Mouse (Mus musculus) heart, embryonic 13.5 days (tissue): ENCODE measurements at regions not wholly inside any gene's neighbourhood (a gene's known extent, or its start where the extent isn't known, plus 50 kb on each side); places are given as distances from the start of the nearest gene placed in this dataset.

Experiments
- ATAC-seq: fragments of 200-750 bp; cut with Nextera tagmentation; 2 replicates; pipeline ENCODE4 v1.8.0; 2017; ENCODE audit warnings: moderate TSS enrichment; ENCODE audit not compliant: insufficient number of reproducible peaks, low FRiP score, low TSS enrichment; ENCODE audit errors: extremely low read depth
- H3K27ac ChIP-seq: fragments of 300-500 bp; sonication (generic); replicated peaks from 2 replicates; pipeline ENCODE4 v1.5.1; 2015; ENCODE audit warnings: moderate library complexity, mild to moderate bottlenecking, inconsistent platforms
- H3K27me3 ChIP-seq: fragments of 300-500 bp; sonication (generic); replicated peaks from 2 replicates; pipeline ENCODE4 v1.6.1; 2015; ENCODE audit warnings: mild to moderate bottlenecking, inconsistent platforms
- H3K36me3 ChIP-seq: fragments of 300-500 bp; sonication (generic); 2 replicates; pipeline ENCODE4 v1.6.1; 2015; ENCODE audit warnings: mild to moderate bottlenecking, inconsistent platforms
- H3K4me1 ChIP-seq: fragments of 300-500 bp; sonication (generic); 2 replicates; pipeline ENCODE4 v1.6.1; 2015; ENCODE audit warnings: inconsistent platforms
- H3K4me2 ChIP-seq: fragments of 300-500 bp; sonication (generic); 2 replicates; pipeline ENCODE4 v1.6.1; 2015; ENCODE audit warnings: inconsistent platforms, mild to moderate bottlenecking, moderate library complexity
- H3K4me3 ChIP-seq: fragments of 300-500 bp; sonication (generic); 2 replicates; pipeline ENCODE4 v1.5.1; 2015; ENCODE audit warnings: moderate library complexity, mild to moderate bottlenecking, inconsistent platforms
- H3K9ac ChIP-seq: fragments of 300-500 bp; sonication (generic); 2 replicates; pipeline ENCODE4 v1.6.1; 2015; ENCODE audit warnings: inconsistent platforms, mild to moderate bottlenecking, moderate library complexity
- H3K9me3 ChIP-seq: fragments of 300-500 bp; sonication (generic); 2 replicates; pipeline ENCODE4 v1.6.1; 2016; ENCODE audit warnings: inconsistent platforms
- WGBS: fragments of 180-500 bp; shearing (Covaris S2); methylation state at CpG from one replicate; pipeline ENCODE4 v1.1.7; 2015; ENCODE audit warnings: mixed read lengths; 5-methylcytosine and 5-hydroxymethylcytosine counted together

- Histone ChIP-seq H3K27me3 (no peaks in the 10 kb centered on the region), H3K9me3 (no peaks in the 10 kb centered on the region), H3K9ac (no peak overlapping the region), H3K36me3 (no peaks in the 10 kb centered on the region), H3K4me2 (no peak overlapping the region), H3K4me3 (no peak overlapping the region), H3K4me1 (no peaks in the 10 kb centered on the region), H3K27ac (no peak overlapping the region)
- no peak for ATAC-seq
- WGBS, result 90% methylated on average over 8 of the region's 8 CpGs
Measured at GRCm38 (mm10) chr4:124057607-124058006, 139.8 kb upstream of the 4930535I16Rik start.

- Histone ChIP-seq H3K4me3 (no peak overlapping the region), H3K4me2 (no peak overlapping the region), H3K36me3 (no peaks in the 10 kb centered on the region), H3K9ac (no peak overlapping the region), H3K27ac (no peak overlapping the region), H3K9me3 (no peaks in the 10 kb centered on the region), H3K27me3 (no peaks in the 10 kb centered on the region), H3K4me1 (no peaks in the 10 kb centered on the region)
- no peak for ATAC-seq
- WGBS, result 56% methylated on average over 1 of the region's 1 CpGs
Measured at GRCm38 (mm10) chr4:124054240-124054760, 136.5 kb upstream of the 4930535I16Rik start.

GRCm38 (mm10) chr4:124053340-124054038, 135.7 kb upstream of the 4930535I16Rik start:
- Histone ChIP-seq H3K4me3 (no peak overlapping the region), H3K4me1 (no peaks in the 10 kb centered on the region), H3K9ac (no peak overlapping the region), H3K9me3 (no peaks in the 10 kb centered on the region), H3K27ac (no peak overlapping the region), H3K36me3 (no peaks in the 10 kb centered on the region), H3K4me2 (no peak overlapping the region), H3K27me3 (no peaks in the 10 kb centered on the region)
- ATAC-seq, result no peak
- WGBS, result 66% methylated on average over 2 of the region's 2 CpGs

GRCm38 (mm10) chr4:124052387-124052786, 134.6 kb upstream of the 4930535I16Rik start:
- no peaks in the 10 kb centered on the region for H3K36me3 ChIP-seq
- H3K27me3 ChIP-seq, result no peaks in the 10 kb centered on the region
- H3K4me2 ChIP-seq, result no peak overlapping the region
- H3K27ac ChIP-seq, result no peak overlapping the region
- no peaks in the 10 kb centered on the region for H3K9me3 ChIP-seq
- ATAC-seq, result no peak
- H3K4me3 ChIP-seq, result no peak overlapping the region
- 72% methylated on average over 2 of the region's 2 CpGs for WGBS
- no peak overlapping the region for H3K9ac ChIP-seq
- no peaks in the 10 kb centered on the region for H3K4me1 ChIP-seq

GRCm38 (mm10) chr4:124048348-124048831, 130.6 kb upstream of the 4930535I16Rik start:
- Histone ChIP-seq H3K9ac (no peak overlapping the region), H3K4me3 (no peak overlapping the region), H3K27ac (no peak overlapping the region), H3K9me3 (no peaks in the 10 kb centered on the region), H3K4me1 (no peaks in the 10 kb centered on the region), H3K4me2 (no peak overlapping the region), H3K27me3 (no peaks in the 10 kb centered on the region), H3K36me3 (no peaks in the 10 kb centered on the region)
- no peak for ATAC-seq
- WGBS, result 71% methylated on average over 12 of the region's 12 CpGs

GRCm38 (mm10) chr4:124047898-124048297, 130.1 kb upstream of the 4930535I16Rik start:
- Histone ChIP-seq H3K4me2 (no peak overlapping the region), H3K9ac (no peak overlapping the region), H3K27ac (no peak overlapping the region), H3K27me3 (no peaks in the 10 kb centered on the region), H3K36me3 (no peaks in the 10 kb centered on the region), H3K4me3 (no peak overlapping the region), H3K9me3 (no peaks in the 10 kb centered on the region), H3K4me1 (no peaks in the 10 kb centered on the region)
- ATAC-seq, result no peak
- WGBS, result 73% methylated on average over 3 of the region's 3 CpGs

- H3K36me3 ChIP-seq, result no peaks in the 10 kb centered on the region
- no peak overlapping the region for H3K4me3 ChIP-seq
- no peak overlapping the region for H3K4me2 ChIP-seq
- H3K9ac ChIP-seq, result no peak overlapping the region
- WGBS, result 69% methylated on average over 12 of the region's 12 CpGs
- no peak for ATAC-seq
- peaks cover 10% of the 10 kb centered on the region for H3K4me1 ChIP-seq
- no peaks in the 10 kb centered on the region for H3K9me3 ChIP-seq
- H3K27ac ChIP-seq, result no peak overlapping the region
- peaks cover 17% of the 10 kb centered on the region; the same call in 1 of the 2 replicates for H3K27me3 ChIP-seq
Measured at GRCm38 (mm10) chr4:124036483-124036882, 118.7 kb upstream of the 4930535I16Rik start.

GRCm38 (mm10) chr4:124035657-124036061, 117.8 kb upstream of the 4930535I16Rik start:
- Histone ChIP-seq H3K4me2 (peak overlapping the region; percentile 52), H3K4me1 (peaks cover 10% of the 10 kb centered on the region), H3K36me3 (no peaks in the 10 kb centered on the region), H3K9me3 (no peaks in the 10 kb centered on the region), H3K9ac (no peak overlapping the region), H3K27me3 (peaks cover 26% of the 10 kb centered on the region), H3K27ac (no peak overlapping the region), H3K4me3 (peak overlapping the region; percentile 12; the same call in 1 of the 2 replicates)
- WGBS, result 12% methylated on average over 10 of the region's 10 CpGs
- ATAC-seq, result no peak

- H3K4me3 ChIP-seq, result peak overlapping the region; percentile 12; the same call in 1 of the 2 replicates
- H3K4me1 ChIP-seq, result peaks cover 10% of the 10 kb centered on the region
- H3K36me3 ChIP-seq, result no peaks in the 10 kb centered on the region
- no peak for ATAC-seq
- H3K27me3 ChIP-seq, result peaks cover 27% of the 10 kb centered on the region
- H3K4me2 ChIP-seq, result peak overlapping the region; percentile 52
- WGBS, result 23% methylated on average over 7 of the region's 7 CpGs
- H3K9ac ChIP-seq, result no peak overlapping the region
- H3K9me3 ChIP-seq, result no peaks in the 10 kb centered on the region
- H3K27ac ChIP-seq, result no peak overlapping the region
Measured at GRCm38 (mm10) chr4:124035192-124035591, 117.4 kb upstream of the 4930535I16Rik start.

- H3K4me3 ChIP-seq, result no peak overlapping the region
- WGBS, result 84% methylated on average over 12 of the region's 12 CpGs
- no peak overlapping the region for H3K27ac ChIP-seq
- no peak overlapping the region for H3K4me2 ChIP-seq
- H3K27me3 ChIP-seq, result peaks cover 13% of the 10 kb centered on the region
- H3K9me3 ChIP-seq, result no peaks in the 10 kb centered on the region
- ATAC-seq, result no peak
- H3K9ac ChIP-seq, result no peak overlapping the region
- H3K36me3 ChIP-seq, result no peaks in the 10 kb centered on the region
- H3K4me1 ChIP-seq, result no peaks in the 10 kb centered on the region
Measured at GRCm38 (mm10) chr4:124028061-124028460, 110.2 kb upstream of the 4930535I16Rik start.

- H3K9ac ChIP-seq, result no peak overlapping the region
Measured at GRCm38 (mm10) chr4:124016401-124016800, 98.6 kb upstream of the 4930535I16Rik start.

GRCm38 (mm10) chr4:124015323-124015722, 97.5 kb upstream of the 4930535I16Rik start:
- Histone ChIP-seq H3K9me3 (no peaks in the 10 kb centered on the region; the same call in 1 of the 2 replicates), H3K27me3 (no peaks in the 10 kb centered on the region), H3K4me3 (no peak overlapping the region), H3K4me2 (no peak overlapping the region), H3K9ac (no peak overlapping the region), H3K4me1 (no peaks in the 10 kb centered on the region), H3K27ac (no peak overlapping the region), H3K36me3 (no peaks in the 10 kb centered on the region)
- WGBS, result 55% methylated on average over 6 of the region's 6 CpGs
- no peak for ATAC-seq

More at GRCm38 (mm10) chr4:124016401-124016800, 98.6 kb upstream of the 4930535I16Rik start:
- H3K4me2 ChIP-seq, result no peak overlapping the region
- 70% methylated on average over 3 of the region's 3 CpGs for WGBS
- H3K4me1 ChIP-seq, result no peaks in the 10 kb centered on the region
- H3K27me3 ChIP-seq, result no peaks in the 10 kb centered on the region
- no peak overlapping the region for H3K4me3 ChIP-seq
- no peak for ATAC-seq
- no peak overlapping the region for H3K27ac ChIP-seq
- H3K36me3 ChIP-seq, result no peaks in the 10 kb centered on the region
- H3K9me3 ChIP-seq, result no peaks in the 10 kb centered on the region; the same call in 1 of the 2 replicates
